Mouse (Mus musculus) embryo, embryonic 11.5 days (tissue): ENCODE measurements around the gene Lrba.

ENCODE experiments used
- DNase-seq: peaks from one replicate; pipeline ENCODE4 v3.0.0-alpha.2; 2012; ENCODE audit warnings: low read depth, low spot score

The Lrba gene

DNA sequence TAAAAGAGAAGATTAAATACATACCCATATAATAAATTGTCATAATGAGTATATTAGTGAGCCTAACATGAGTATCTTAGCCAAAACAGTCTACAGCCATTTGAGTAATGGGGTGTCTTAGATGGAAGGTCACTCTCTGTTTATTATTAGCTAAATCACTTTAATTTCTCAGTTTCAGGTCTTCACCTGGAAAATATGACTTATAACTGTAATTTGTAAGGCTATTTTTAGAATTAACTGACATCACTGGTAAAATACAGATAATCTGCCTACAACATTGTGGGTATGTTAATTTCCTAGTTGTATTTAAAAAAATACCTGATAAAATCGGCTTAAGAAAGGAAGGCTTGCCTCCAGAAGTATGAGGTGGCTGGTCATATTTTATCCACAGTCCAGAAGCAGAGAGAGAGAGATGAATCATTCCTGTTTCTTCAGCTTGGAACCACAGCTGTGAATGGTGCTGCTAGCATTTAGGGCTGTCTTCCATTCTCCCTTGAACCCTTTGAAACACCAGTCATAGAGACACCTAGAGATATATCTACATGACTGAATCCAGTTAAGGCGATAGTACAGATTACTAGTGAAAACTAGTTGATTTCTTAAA is 294.1 kb downstream of the Lrba start:
- DNase-seq, result no peak

- DNase-seq, result no peak
Measured at GRCm38 (mm10) chr3:86522880-86523505, 298.5 kb downstream of the Lrba start.

DNA sequence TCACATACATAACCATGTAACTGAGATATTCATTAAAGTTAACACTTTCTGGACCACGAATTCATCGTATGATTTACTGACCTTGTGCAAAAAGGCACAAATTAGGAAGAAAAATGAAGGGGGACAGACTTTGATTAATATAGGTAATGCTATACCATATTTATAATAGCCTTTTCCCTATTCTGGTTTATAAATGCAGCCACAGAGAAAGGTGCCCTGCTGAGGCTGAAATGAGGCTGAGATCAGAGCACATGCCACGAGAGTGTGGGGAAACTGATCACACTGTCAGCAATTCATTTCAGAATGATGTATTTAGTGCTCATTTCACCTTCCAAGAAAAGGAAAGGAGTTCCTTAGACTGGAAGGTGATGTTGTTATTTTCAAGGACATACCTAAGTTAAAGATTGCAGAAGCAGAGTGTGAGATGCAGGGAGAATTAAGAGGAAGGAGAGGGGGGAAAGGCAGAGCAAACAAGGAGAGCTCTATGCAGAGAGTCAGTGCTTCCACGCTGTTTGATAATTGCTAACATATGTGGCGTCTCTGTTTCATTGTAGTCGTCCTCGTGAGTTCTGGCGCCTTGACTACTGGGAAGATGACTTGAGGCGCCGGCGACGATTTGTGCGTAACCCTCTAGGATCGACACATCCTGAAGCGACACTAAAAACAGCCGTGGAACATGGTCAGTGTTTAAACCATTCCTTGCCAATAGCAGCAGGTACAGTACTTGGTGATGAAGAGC is 307.2 kb downstream of the Lrba start:
- DNase-seq, result no peak

- no peak for DNase-seq
Measured at GRCm38 (mm10) chr3:86536751-86537150, 312.3 kb downstream of the Lrba start.

- no peak for DNase-seq
Measured at GRCm38 (mm10) chr3:86538645-86539554, 314.4 kb downstream of the Lrba start.

DNA sequence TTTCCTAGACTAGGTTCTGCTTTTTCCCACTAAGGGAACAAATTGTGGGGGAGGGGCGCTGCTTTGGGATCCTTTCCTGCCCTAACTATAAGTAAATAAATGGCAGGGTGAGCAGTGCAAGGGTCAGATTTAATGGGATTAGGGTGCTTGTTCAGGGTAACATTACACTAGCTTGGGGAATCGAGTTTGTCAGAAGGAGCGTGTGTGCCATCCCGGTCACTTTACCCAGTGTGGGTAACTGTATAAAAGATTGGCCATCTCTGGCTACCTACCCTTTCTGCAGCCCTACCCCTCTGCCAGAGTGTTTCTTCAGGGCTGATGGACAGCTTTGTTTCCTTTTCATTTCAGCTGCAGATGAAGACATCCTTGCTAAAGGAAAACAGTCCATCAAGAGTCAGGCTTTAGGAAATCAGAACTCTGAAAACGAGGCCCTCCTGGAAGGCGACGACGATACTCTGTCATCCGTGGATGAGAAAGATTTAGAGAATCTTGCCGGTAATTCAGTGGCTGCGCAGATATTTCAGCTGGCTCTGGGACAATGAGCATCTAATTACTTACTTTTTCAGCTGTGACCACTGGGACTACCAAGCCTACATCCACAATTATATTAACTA is 315.2 kb downstream of the Lrba start:
- no peak for DNase-seq

GRCm38 (mm10) chr3:86541074-86541614 is 316.7 kb downstream of the Lrba start:
- DNase-seq, result no peak

DNA sequence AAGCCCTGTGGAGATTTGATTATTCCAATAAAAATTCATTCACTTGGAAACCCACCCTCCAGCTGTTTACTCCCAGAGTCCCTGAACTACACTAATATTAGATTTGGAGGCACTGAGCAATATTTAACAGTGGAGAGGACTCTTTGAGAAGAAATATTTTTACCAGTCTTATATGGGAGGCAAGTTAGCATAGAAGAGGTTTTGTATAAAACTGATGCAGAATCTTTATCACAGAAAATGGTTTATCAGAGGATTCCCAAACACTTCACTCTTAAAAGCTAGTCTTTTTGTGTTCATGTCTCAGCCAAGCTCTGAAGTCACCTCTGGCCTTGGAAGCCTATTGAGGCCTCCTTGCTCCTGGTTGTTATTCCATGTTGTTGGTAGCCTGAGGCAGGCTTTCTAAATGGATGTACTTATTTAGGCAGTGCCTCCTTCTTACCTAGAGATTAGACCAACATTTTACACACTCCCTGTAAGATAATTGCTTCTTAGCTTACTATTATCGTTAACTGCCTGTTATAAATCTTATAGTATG is 317.4 kb downstream of the Lrba start:
- DNase-seq, result no peak

- DNase-seq, result no peak
Measured at GRCm38 (mm10) chr3:86544785-86545184, 320.3 kb downstream of the Lrba start.

- DNase-seq, result no peak
Measured at GRCm38 (mm10) chr3:86545945-86546344, 321.5 kb downstream of the Lrba start.

- no peak for DNase-seq
Measured at GRCm38 (mm10) chr3:86546471-86547250, 322.2 kb downstream of the Lrba start.

GRCm38 (mm10) chr3:86547251-86547791 is 322.8 kb downstream of the Lrba start:
- DNase-seq, result no peak

DNA sequence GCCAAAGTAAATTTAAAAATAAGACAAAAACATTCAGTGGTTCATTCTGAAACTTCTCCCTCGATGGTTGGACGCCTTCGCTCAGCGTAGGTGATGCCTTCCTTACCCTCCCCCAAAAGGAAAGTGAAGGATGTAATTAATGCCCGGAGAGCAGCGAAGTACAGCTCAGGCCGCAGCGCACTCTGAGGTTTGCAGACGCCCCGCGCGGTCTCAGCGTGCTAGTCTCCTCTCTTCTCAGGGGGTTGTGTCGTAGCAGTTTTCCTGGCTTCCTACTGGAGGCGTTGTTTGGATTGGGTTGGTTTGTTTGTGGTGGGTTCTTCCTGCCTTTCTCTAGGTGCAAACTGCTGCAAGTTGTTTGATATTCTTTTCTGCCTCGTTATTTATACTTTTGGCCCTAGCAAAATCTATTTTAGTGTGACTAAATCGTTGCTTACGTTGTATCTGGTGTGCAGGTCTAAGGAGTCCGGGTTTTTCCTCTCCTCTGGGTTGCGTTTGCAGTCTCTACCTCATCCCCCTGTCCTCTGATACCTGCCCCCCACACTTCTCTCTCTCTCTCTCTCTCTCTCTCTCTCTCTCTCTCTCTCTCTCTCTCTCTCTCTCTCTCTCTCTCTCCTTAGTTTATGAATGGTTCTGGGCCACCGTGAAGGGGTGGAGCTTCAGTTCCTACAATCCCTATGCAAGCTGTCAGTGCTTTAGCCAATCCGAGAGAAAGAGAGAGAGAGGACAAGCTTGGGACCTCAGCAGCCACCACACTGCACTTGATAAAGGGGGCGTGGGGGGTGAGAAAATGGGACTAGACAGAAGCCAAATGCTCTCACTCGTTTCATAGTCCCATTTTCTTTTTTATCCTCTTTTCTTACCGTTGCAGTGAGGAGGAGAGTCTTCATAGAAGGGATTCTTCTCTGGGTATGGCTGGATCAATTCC is 323.9 kb downstream of the Lrba start, which contains the start of gene Mab21l2:
Gene Mab21l2, minus strand, starts transcription at position 539 of the 925 bp plus-strand sequence.
- DNase-seq, result no peak

- DNase-seq, result no peak
Measured at GRCm38 (mm10) chr3:86550301-86551010, 326.0 kb downstream of the Lrba start.

- DNase-seq, result no peak
Measured at GRCm38 (mm10) chr3:86551011-86551728, 326.7 kb downstream of the Lrba start.

DNA sequence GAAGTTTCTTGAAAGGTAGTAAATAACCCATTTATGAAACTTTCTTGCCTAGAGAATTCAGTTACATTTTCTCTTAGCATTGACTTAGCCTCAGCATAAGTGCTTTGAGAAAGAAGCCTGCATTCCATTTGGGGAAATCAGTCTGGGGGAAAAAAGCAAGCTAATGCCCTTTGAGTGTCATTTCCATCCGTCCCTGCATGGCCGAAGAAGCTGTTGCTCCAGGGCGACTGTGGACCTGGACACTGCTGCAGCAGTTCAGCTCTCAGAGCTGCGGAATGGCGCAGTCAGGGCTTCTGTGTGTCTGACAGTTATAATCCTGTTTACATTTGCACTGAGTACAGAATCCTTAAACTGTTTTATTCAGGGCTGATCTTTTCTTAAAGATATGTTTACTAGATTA is 327.7 kb downstream of the Lrba start:
- no peak for DNase-seq

DNA sequence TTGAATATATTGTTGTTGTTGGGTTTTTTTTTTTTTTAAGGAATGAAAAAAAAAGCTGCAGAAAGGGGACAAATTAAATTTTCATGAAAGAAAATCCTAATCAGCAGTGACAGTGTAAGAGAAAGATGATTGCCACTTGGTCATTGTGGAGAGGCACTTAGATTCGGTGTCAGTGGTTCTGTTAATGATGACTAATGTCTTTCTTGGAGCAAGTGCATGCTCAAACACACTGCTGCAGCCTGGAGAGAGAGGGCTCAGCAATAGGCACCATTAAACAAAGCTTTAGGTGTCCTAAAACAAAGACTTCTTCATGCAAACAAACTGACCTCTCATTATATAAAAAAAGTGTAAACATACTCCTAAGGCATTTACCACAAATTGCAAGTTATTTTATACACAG is 334.5 kb downstream of the Lrba start:
- no peak for DNase-seq
